Mouse (Mus musculus) neural tube, embryonic 14.5 days (tissue): Measurements from ENCODE around the gene Prrc2b. TPM values are rescaled to one million over a fixed set of nuclear protein-coding genes. Genes with fewer than 3 reads are reported as not detected.

Experiments
- ATAC-seq: fragments of 200-750 bp; cut with Nextera tagmentation; 2 replicates; pipeline ENCODE4 v1.8.0; 2017; ENCODE audit warnings: low read depth, mild to moderate bottlenecking, moderate TSS enrichment, moderate library complexity
- H3K27ac ChIP-seq: fragments of 300-500 bp; sonication (generic); 2 replicates; pipeline ENCODE4 v1.5.1; 2014; ENCODE audit warnings: low read depth, mild to moderate bottlenecking, control low read depth, low read length, moderate library complexity, mixed read lengths
- H3K27me3 ChIP-seq: fragments of 300-500 bp; sonication (generic); 2 replicates; pipeline ENCODE4 v1.6.1; 2014; ENCODE audit warnings: low read length; ENCODE audit not compliant: control insufficient read depth, insufficient read depth
- H3K36me3 ChIP-seq: fragments of 300-500 bp; sonication (generic); 2 replicates; pipeline ENCODE4 v1.6.1; 2014; ENCODE audit warnings: low read length, mixed read lengths; ENCODE audit not compliant: control insufficient read depth, insufficient read depth
- H3K4me1 ChIP-seq: fragments of 300-500 bp; sonication (generic); 2 replicates; pipeline ENCODE4 v1.6.1; 2014; ENCODE audit warnings: low read length; ENCODE audit not compliant: control insufficient read depth, insufficient read depth
- H3K4me2 ChIP-seq: fragments of 300-500 bp; sonication (generic); 2 replicates; pipeline ENCODE4 v1.6.1; 2014; ENCODE audit warnings: mild to moderate bottlenecking, low read depth, low read length, control low read depth
- H3K4me3 ChIP-seq: fragments of 300-500 bp; sonication (generic); 2 replicates; pipeline ENCODE4 v1.5.1; 2014; ENCODE audit warnings: low read depth, low read length, control low read depth, mixed read lengths
- H3K9ac ChIP-seq: fragments of 300-500 bp; sonication (generic); replicated peaks from 2 replicates; pipeline ENCODE4 v1.6.1; 2014; ENCODE audit warnings: low read depth, mild to moderate bottlenecking, control low read depth, low read length, mixed read lengths
- H3K9me3 ChIP-seq: fragments of 300-500 bp; sonication (generic); 2 replicates; pipeline ENCODE4 v1.6.1; 2016; ENCODE audit warnings: low read length; ENCODE audit not compliant: control insufficient read depth
- WGBS: fragments of 180-500 bp; shearing (Covaris S2); extraction: QIAGEN DNeasy Blood & Tissue Kit; methylation state at CpG from one replicate; pipeline ENCODE4 v1.1.7; 2014; 5-methylcytosine and 5-hydroxymethylcytosine counted together
- polyA plus RNA-seq: library from polyadenylated mRNA; unstranded; fragments of >200 nt; fragmentation: Nextera tagmentation; extraction: Ambion mirVana; gene quantifications from 2 replicates; pipeline ENCODE4 v1.2.1, GENCODE M21; 2014

The Prrc2b gene
- polyA plus RNA-seq, 1 experiment from 2014 or later: 101 TPM

GRCm38 (mm10) chr2:32154998-32155541 lies 4.2 kb downstream of the Prrc2b start:
- Histone ChIP-seq H3K9ac (no peak overlapping the region; the same call in 1 of the 2 replicates), H3K4me1 (peaks cover 69% of the 10 kb centered on the region), H3K36me3 (no peaks in the 10 kb centered on the region), H3K4me3 (no peak overlapping the region), H3K4me2 (peak overlapping the region; percentile 100), H3K27me3 (no peaks in the 10 kb centered on the region), H3K9me3 (no peaks in the 10 kb centered on the region), H3K27ac (no peak overlapping the region)
- WGBS: 51% methylated on average over 7 of the region's 7 CpGs
- ATAC-seq: no peak

DNA sequence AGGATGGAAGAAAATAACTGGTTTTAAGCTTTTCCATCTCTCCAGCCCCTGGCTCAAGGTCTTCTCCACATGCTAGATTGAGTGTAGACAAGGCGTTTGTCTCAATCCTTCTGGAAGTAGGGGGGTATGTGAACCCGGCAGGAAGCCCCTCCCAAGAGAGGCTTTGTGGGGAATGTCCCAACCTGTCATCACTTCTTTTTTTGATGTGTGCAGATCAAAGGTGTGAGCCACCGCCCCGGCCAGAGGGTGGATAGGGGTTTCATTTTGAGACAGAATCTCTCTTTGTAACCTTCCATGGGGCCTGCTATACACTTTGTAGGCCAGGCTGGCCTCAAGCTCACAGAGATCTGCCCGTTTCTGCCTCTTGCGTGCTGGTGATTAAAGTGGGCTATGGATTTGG lies 4.7 kb downstream of the Prrc2b start:
- Histone ChIP-seq H3K27me3 (no peaks in the 10 kb centered on the region), H3K36me3 (no peaks in the 10 kb centered on the region), H3K9me3 (no peaks in the 10 kb centered on the region), H3K4me3 (no peak overlapping the region), H3K9ac (no peak overlapping the region), H3K4me1 (peaks cover 74% of the 10 kb centered on the region), H3K27ac (no peak overlapping the region), H3K4me2 (peak overlapping the region; percentile 100; the same call in 1 of the 2 replicates)
- 81% methylated on average over 6 of the region's 6 CpGs for WGBS
- ATAC-seq: no peak

DNA sequence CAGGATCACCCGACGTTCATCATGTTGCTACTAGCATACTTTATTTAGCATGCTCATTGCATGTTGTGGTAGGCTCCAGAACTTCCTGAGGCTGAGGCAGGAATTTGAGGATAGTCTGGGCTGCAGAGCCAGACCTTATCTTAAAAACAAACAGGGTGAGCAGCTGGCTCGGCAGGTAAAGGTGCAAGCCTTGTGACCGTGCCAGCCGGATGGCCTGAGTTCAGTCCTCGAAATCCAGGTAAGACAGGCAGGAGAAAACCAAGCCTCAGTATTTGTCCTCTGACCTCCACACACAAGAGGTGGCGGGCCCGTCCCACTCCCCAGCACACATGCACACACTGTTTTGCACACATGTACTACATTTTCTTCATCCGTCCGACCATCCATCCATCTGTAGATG lies 5.8 kb downstream of the Prrc2b start:
- Histone ChIP-seq H3K36me3 (no peaks in the 10 kb centered on the region), H3K4me3 (no peak overlapping the region), H3K9ac (no peak overlapping the region), H3K9me3 (no peaks in the 10 kb centered on the region), H3K27ac (peak overlapping the region; percentile 52; the same call in 1 of the 2 replicates), H3K4me2 (peak overlapping the region; percentile 18; the same call in 1 of the 2 replicates), H3K4me1 (peaks cover 74% of the 10 kb centered on the region), H3K27me3 (no peaks in the 10 kb centered on the region)
- 75% methylated on average over 10 of the region's 10 CpGs for WGBS
- no peak for ATAC-seq

- no peak for ATAC-seq
- Histone ChIP-seq H3K4me2 (peak overlapping the region; percentile 18; the same call in 1 of the 2 replicates), H3K9me3 (no peaks in the 10 kb centered on the region), H3K27me3 (no peaks in the 10 kb centered on the region), H3K36me3 (no peaks in the 10 kb centered on the region), H3K9ac (no peak overlapping the region), H3K4me1 (peaks cover 71% of the 10 kb centered on the region), H3K4me3 (no peak overlapping the region), H3K27ac (peak overlapping the region; percentile 52)
- 9% methylated on average over 4 of the region's 4 CpGs for WGBS
Measured at GRCm38 (mm10) chr2:32157328-32157727, 6.4 kb downstream of the Prrc2b start.

DNA sequence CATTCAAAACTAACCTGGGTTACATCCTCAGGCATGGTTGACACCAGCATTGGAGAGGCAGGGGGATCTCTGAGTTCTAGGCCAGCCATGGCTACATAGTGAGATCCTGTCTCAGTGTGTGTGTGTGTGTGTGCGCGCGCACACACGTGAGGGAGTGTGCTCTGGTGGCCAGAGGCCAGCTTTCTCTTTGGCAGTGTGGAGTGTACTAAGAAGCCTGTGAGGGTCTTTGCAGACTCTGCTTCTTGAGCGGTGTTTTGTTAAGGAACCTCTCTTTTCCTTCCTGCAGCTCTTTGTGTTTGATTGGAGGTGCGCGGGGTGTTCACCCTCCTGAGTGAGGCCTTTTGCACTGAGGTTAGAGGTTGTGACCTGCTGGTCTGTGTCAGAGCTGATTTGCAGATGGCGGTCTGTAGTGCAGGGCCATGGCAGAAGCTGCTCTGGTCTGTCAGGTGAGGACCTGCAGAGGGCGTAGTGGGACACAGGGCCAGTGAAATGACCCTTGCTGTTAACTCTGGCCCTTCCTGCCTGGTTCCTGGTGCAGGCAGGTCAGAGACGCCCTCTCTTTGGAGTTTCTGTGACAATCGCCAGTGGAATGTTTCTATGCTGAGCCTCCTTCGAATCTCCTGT lies 7.8 kb downstream of the Prrc2b start:
- ATAC-seq: no peak
- Histone ChIP-seq H3K36me3 (no peaks in the 10 kb centered on the region), H3K4me3 (no peak overlapping the region), H3K4me1 (peaks cover 64% of the 10 kb centered on the region), H3K4me2 (no peak overlapping the region), H3K27ac (no peak overlapping the region), H3K9me3 (no peaks in the 10 kb centered on the region), H3K9ac (no peak overlapping the region), H3K27me3 (no peaks in the 10 kb centered on the region)
- WGBS: 71% methylated on average over 12 of the region's 12 CpGs

DNA sequence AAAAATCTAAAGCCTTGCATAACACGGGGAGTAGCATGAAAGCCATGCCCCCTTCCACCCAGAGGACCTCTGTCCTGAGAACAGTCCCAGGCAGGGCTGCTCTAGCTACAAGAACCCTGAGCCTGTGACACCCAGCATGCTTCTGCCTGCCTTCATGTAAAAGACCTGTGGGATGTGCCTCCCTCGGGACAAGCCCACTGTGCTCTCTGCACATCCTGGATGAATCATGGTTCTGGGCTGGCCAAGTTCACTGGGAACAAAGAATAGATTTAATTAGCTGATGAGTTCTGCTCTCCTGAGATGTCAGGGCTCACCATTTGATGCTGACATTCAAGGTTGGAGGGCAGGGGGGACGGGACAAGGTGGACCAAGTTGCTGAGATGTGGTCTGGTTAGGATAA lies 9.6 kb downstream of the Prrc2b start:
- Histone ChIP-seq H3K9me3 (no peaks in the 10 kb centered on the region), H3K27ac (no peak overlapping the region), H3K4me1 (peaks cover 60% of the 10 kb centered on the region), H3K4me3 (no peak overlapping the region), H3K9ac (no peak overlapping the region), H3K36me3 (no peaks in the 10 kb centered on the region), H3K27me3 (no peaks in the 10 kb centered on the region), H3K4me2 (no peak overlapping the region)
- WGBS: 82% methylated on average over 3 of the region's 3 CpGs
- no peak for ATAC-seq

- Histone ChIP-seq H3K36me3 (no peaks in the 10 kb centered on the region), H3K4me2 (no peak overlapping the region), H3K9ac (no peak overlapping the region), H3K4me1 (peaks cover 56% of the 10 kb centered on the region), H3K27ac (no peak overlapping the region), H3K27me3 (no peaks in the 10 kb centered on the region), H3K9me3 (no peaks in the 10 kb centered on the region), H3K4me3 (no peak overlapping the region)
- no peak for ATAC-seq
- WGBS: 83% methylated on average over 5 of the region's 5 CpGs
Measured at GRCm38 (mm10) chr2:32160967-32161366, 10.1 kb downstream of the Prrc2b start.

GRCm38 (mm10) chr2:32162102-32162501 lies 11.2 kb downstream of the Prrc2b start:
- no peak overlapping the region for H3K4me2 ChIP-seq
- peaks cover 57% of the 10 kb centered on the region for H3K4me1 ChIP-seq
- H3K9ac ChIP-seq: no peak overlapping the region
- H3K4me3 ChIP-seq: no peak overlapping the region
- ATAC-seq: no peak
- no peaks in the 10 kb centered on the region for H3K9me3 ChIP-seq
- H3K36me3 ChIP-seq: no peaks in the 10 kb centered on the region
- H3K27ac ChIP-seq: no peak overlapping the region
- WGBS: 91% methylated on average over 8 of the region's 8 CpGs
- H3K27me3 ChIP-seq: no peaks in the 10 kb centered on the region

- Histone ChIP-seq H3K36me3 (no peaks in the 10 kb centered on the region), H3K27me3 (no peaks in the 10 kb centered on the region), H3K4me1 (peaks cover 57% of the 10 kb centered on the region), H3K27ac (no peak overlapping the region), H3K4me3 (no peak overlapping the region), H3K9me3 (no peaks in the 10 kb centered on the region), H3K9ac (no peak overlapping the region), H3K4me2 (no peak overlapping the region)
- 80% methylated on average over 4 of the region's 4 CpGs for WGBS
- no peak for ATAC-seq
Measured at GRCm38 (mm10) chr2:32162646-32163045, 11.8 kb downstream of the Prrc2b start.
